In the genomic region with DNA sequence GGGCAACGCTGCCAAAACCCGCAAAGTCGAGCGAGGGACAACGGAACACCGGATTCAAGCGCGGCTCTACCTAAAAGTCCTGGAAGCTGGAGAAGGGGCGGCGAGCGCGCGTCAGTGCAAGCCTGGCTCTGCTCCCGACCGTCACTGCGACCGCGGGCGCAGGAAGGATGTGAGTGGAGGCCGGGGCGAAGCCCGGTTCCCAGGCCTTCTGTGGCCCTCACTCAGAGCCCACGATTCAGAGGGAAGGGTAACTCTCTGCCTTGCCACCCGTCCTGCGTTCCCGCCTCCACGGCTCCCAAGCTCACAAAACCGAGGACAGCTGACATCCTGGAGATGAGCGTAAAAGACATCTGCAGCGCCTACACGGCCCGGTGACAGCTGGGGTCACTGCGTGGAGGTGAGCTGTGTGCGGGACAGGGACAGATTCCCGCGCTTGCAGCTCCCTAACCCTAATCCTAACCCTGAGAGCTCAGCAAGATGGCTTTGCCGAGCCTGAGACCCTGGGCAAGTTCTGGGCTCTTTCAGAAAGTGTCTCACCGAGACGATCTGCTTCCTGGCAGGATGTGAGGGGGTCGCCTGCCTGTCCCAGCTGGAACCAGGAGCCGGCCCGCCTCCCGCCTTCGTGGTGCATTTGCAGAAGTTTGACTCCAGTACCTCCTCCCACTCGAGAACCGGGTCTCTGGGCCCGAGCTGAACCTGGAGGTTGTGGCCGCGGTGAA, we compare ENCODE assay signal across 8 mouse cellular contexts. TPM values are rescaled to one million over a fixed set of nuclear protein-coding genes. Genes with fewer than 3 reads are reported as not detected.
DNase-seq lines count a peak whose midpoint lies in the region; ATAC-seq and TF ChIP-seq lines count a peak whose summit lies in the region.

No protein-coding gene starts in this region.

- WGBS in embryonic facial prominence, embryonic 14.5 days, result under 1% methylated on average over 39 of the region's 49 CpGs
- WGBS in hindbrain, embryonic 16.5 days, result under 1% methylated on average over 49 of the region's 49 CpGs
- WGBS in stomach, postnatal 0 days, result 1% methylated on average over 49 of the region's 49 CpGs

- H3K9me3 ChIP-seq in ES-Bruce4 (replicated peaks; ENCODE audit: control insufficient read depth, insufficient read depth, low read length, poor library complexity, severe bottlenecking), result no peaks in the 10 kb centered on the region
- no peaks in the 10 kb centered on the region for H3K9me3 ChIP-seq in embryonic facial prominence, embryonic 14.5 days (ENCODE audit: control insufficient read depth, low read length)
- no peaks in the 10 kb centered on the region for H3K9me3 ChIP-seq in hindbrain, embryonic 16.5 days (ENCODE audit: control insufficient read depth, low read length)
- H3K9me3 ChIP-seq in stomach, postnatal 0 days (ENCODE audit: control insufficient read depth, low read length), result no peaks in the 10 kb centered on the region

- no peak for TF ChIP-seq CTCF in ES-Bruce4 (IDR thresholded peaks at IDR 0.05; ENCODE audit: low read depth, low read length)
- no peak for TF ChIP-seq CTCF in stomach, postnatal 0 days (IDR thresholded peaks at IDR 0.05; ENCODE audit: low read depth)

- no peaks in the 10 kb centered on the region for H3K4me1 ChIP-seq in ES-Bruce4 (ENCODE audit: control insufficient read depth, insufficient read depth, low read length)
- 0 out of 2 replicates have a peak, but pooled peaks cover 6% of the 10 kb centered on the region for H3K4me1 ChIP-seq in embryonic facial prominence, embryonic 14.5 days (ENCODE audit: control insufficient read depth, insufficient read depth, low read length)
- peaks cover 17% of the 10 kb centered on the region for H3K4me1 ChIP-seq in hindbrain, embryonic 16.5 days (ENCODE audit: control insufficient read depth, insufficient read depth, low read depth, low read length)
- peaks cover 5% of the 10 kb centered on the region; the same call in 1 of the 2 replicates for H3K4me1 ChIP-seq in stomach, postnatal 0 days (replicated peaks; ENCODE audit: control insufficient read depth, insufficient read depth)

- H3K4me3 ChIP-seq in ES-Bruce4 (ENCODE audit: low read depth, low read length), result peak overlapping the region; percentile 61
- H3K4me3 ChIP-seq in embryonic facial prominence, embryonic 14.5 days (ENCODE audit: low read depth, low read length), result peak overlapping the region; percentile 62
- peak overlapping the region; percentile 61 for H3K4me3 ChIP-seq in hindbrain, embryonic 16.5 days (ENCODE audit: low read length)
- H3K4me3 ChIP-seq in stomach, postnatal 0 days (ENCODE audit: low read depth, low read length), result peak overlapping the region; percentile 54

- peak; percentile 38 to 50 for DNase-seq in cerebellum, adult 18-20 months
- DNase-seq in cerebellum, adult 11-12 months, result no peak
- no peak for DNase-seq in embryonic facial prominence, embryonic 14.5 days (ENCODE audit: low spot score)
- DNase-seq in lung, postnatal 10 days, result peak; percentile 62
- DNase-seq in stomach, postnatal 0 days (ENCODE audit: low spot score), result no peak
- no peak for DNase-seq in spleen, postnatal 36 days (ENCODE audit: low spot score in 2 of 2)

- no peak for TF ChIP-seq POLR2A in ES-Bruce4 (IDR thresholded peaks at IDR 0.05; ENCODE audit: insufficient read depth, low read length)

- peak; percentile 69 for ATAC-seq in embryonic facial prominence, embryonic 14.5 days (ENCODE audit: low read depth)
- peak; percentile 43 for ATAC-seq in hindbrain, embryonic 16.5 days
- peak; percentile 43; the same call in 1 of the 2 replicates for ATAC-seq in stomach, postnatal 0 days (ENCODE audit: low FRiP score, low TSS enrichment)

- H3K27me3 ChIP-seq in ES-Bruce4 (ENCODE audit: control insufficient read depth, insufficient read depth, low read length, poor library complexity, severe bottlenecking), result peaks cover 7% of the 10 kb centered on the region; the same call in 1 of the 2 replicates
- H3K27me3 ChIP-seq in embryonic facial prominence, embryonic 14.5 days (replicated peaks; ENCODE audit: control insufficient read depth, insufficient read depth, low read length), result peaks cover 16% of the 10 kb centered on the region
- H3K27me3 ChIP-seq in hindbrain, embryonic 16.5 days (replicated peaks; ENCODE audit: control insufficient read depth, insufficient read depth, low read length), result 0 out of 2 replicates have a peak, but pooled peaks cover 2% of the 10 kb centered on the region
- no peaks in the 10 kb centered on the region for H3K27me3 ChIP-seq in stomach, postnatal 0 days (ENCODE audit: control insufficient read depth, insufficient read depth, low read length)

- peak overlapping the region; percentile 98 for H3K4me2 ChIP-seq in embryonic facial prominence, embryonic 14.5 days (ENCODE audit: low read depth, low read length)
- peak overlapping the region; percentile 96 for H3K4me2 ChIP-seq in hindbrain, embryonic 16.5 days (ENCODE audit: low read length)
- peak overlapping the region; percentile 92 for H3K4me2 ChIP-seq in stomach, postnatal 0 days (replicated peaks; ENCODE audit: low read depth)

- TF ChIP-seq EP300 in ES-Bruce4 (IDR thresholded peaks at IDR 0.05; ENCODE audit: insufficient read depth, low read depth, low read length), result no peak
- TF ChIP-seq EP300 in stomach, postnatal 0 days (optimal IDR thresholded peaks at IDR 0.05), result no peak

- H3K27ac ChIP-seq in ES-Bruce4 (ENCODE audit: insufficient read depth, low read length), result no peak overlapping the region
- H3K27ac ChIP-seq in embryonic facial prominence, embryonic 14.5 days (replicated peaks; ENCODE audit: low read depth, low read length), result no peak overlapping the region; the same call in 1 of the 2 replicates
- peak overlapping the region; percentile 84 for H3K27ac ChIP-seq in hindbrain, embryonic 16.5 days (ENCODE audit: low read depth, low read length)
- H3K27ac ChIP-seq in stomach, postnatal 0 days (replicated peaks), result peak overlapping the region; percentile 69

- H3K9ac ChIP-seq in ES-Bruce4 (ENCODE audit: low read depth, poor library complexity, severe bottlenecking), result peak overlapping the region; percentile 17
- H3K9ac ChIP-seq in embryonic facial prominence, embryonic 14.5 days (ENCODE audit: low read depth, low read length), result peak overlapping the region; percentile 65
- peak overlapping the region; percentile 75 for H3K9ac ChIP-seq in hindbrain, embryonic 16.5 days (ENCODE audit: low read depth, low read length)
- H3K9ac ChIP-seq in stomach, postnatal 0 days (ENCODE audit: low read length), result peak overlapping the region; percentile 69

- H3K36me3 ChIP-seq in ES-Bruce4 (ENCODE audit: control insufficient read depth, insufficient read depth, low read length, poor library complexity, severe bottlenecking), result no peaks in the 10 kb centered on the region
- H3K36me3 ChIP-seq in embryonic facial prominence, embryonic 14.5 days (ENCODE audit: control insufficient read depth, insufficient read depth, low read length), result no peaks in the 10 kb centered on the region
- H3K36me3 ChIP-seq in hindbrain, embryonic 16.5 days (ENCODE audit: control insufficient read depth, insufficient read depth, low read length), result no peaks in the 10 kb centered on the region
- H3K36me3 ChIP-seq in stomach, postnatal 0 days (ENCODE audit: control insufficient read depth, insufficient read depth, low read length), result no peaks in the 10 kb centered on the region

RNA-seq across cellular contexts. Expression of gene AW011738, which starts 0.5 kb away (rescaled TPM):
- 0.54 and 0.59 TPM in 2 replicates for polyA plus RNA-seq in ES-Bruce4 (2011; ENCODE audit: insufficient read depth, insufficient read length, low read depth, missing spikeins)
- 0.74 and 0.79 TPM in 2 replicates for polyA plus RNA-seq in embryonic facial prominence, embryonic 14.5 days (2014; fragmentation: Nextera tagmentation; extraction: Ambion mirVana)
- polyA plus RNA-seq in hindbrain, embryonic 16.5 days (2015; fragmentation: Nextera tagmentation; extraction: Ambion mirVana), result 3.7 and 5.3 TPM in 2 replicates
- polyA plus RNA-seq in stomach, postnatal 0 days (2015; fragmentation: Nextera tagmentation; extraction: Ambion mirVana), result 1.2 and 1.6 TPM in 2 replicates

RNA-seq across cellular contexts. Expression of gene Isg15, which starts 3.0 kb away (rescaled TPM):
- 8.4 and 10.7 TPM in 2 replicates for polyA plus RNA-seq in ES-Bruce4 (2011; ENCODE audit: insufficient read depth, insufficient read length, low read depth, missing spikeins)
- 0.67 and 1.2 TPM in 2 replicates for polyA plus RNA-seq in embryonic facial prominence, embryonic 14.5 days (2014; fragmentation: Nextera tagmentation; extraction: Ambion mirVana)
- 1.4 and 1.8 TPM in 2 replicates for polyA plus RNA-seq in hindbrain, embryonic 16.5 days (2015; fragmentation: Nextera tagmentation; extraction: Ambion mirVana)
- polyA plus RNA-seq in stomach, postnatal 0 days (2015; fragmentation: Nextera tagmentation; extraction: Ambion mirVana), result 3.1 and 4.1 TPM in 2 replicates

RNA-seq across cellular contexts. Expression of gene Agrn, which starts 6.3 kb away (rescaled TPM):
- 156 and 159 TPM in 2 replicates for polyA plus RNA-seq in ES-Bruce4 (2011; ENCODE audit: insufficient read depth, insufficient read length, low read depth, missing spikeins)
- 68.4 and 79.1 TPM in 2 replicates for polyA plus RNA-seq in embryonic facial prominence, embryonic 14.5 days (2014; fragmentation: Nextera tagmentation; extraction: Ambion mirVana)
- polyA plus RNA-seq in hindbrain, embryonic 16.5 days (2015; fragmentation: Nextera tagmentation; extraction: Ambion mirVana), result 94.4 and 118 TPM in 2 replicates
- polyA plus RNA-seq in stomach, postnatal 0 days (2015; fragmentation: Nextera tagmentation; extraction: Ambion mirVana), result 17.7 and 21.4 TPM in 2 replicates

RNA-seq across cellular contexts. Expression of gene Perm1, which starts 12.1 kb away (rescaled TPM):
- not detected in 2 replicates for polyA plus RNA-seq in ES-Bruce4 (2011; ENCODE audit: insufficient read depth, insufficient read length, low read depth, missing spikeins)
- polyA plus RNA-seq in embryonic facial prominence, embryonic 14.5 days (2014; fragmentation: Nextera tagmentation; extraction: Ambion mirVana), result 1.5 and 2.2 TPM in 2 replicates
- 2.2 and 2.4 TPM in 2 replicates for polyA plus RNA-seq in hindbrain, embryonic 16.5 days (2015; fragmentation: Nextera tagmentation; extraction: Ambion mirVana)
- 4.0 and 4.6 TPM in 2 replicates for polyA plus RNA-seq in stomach, postnatal 0 days (2015; fragmentation: Nextera tagmentation; extraction: Ambion mirVana)

RNA-seq across cellular contexts. Expression of gene Plekhn1, which starts 31.1 kb away (rescaled TPM):
- 19.1 and 21.2 TPM in 2 replicates for polyA plus RNA-seq in ES-Bruce4 (2011; ENCODE audit: insufficient read depth, insufficient read length, low read depth, missing spikeins)
- 23.9 and 25.8 TPM in 2 replicates for polyA plus RNA-seq in embryonic facial prominence, embryonic 14.5 days (2014; fragmentation: Nextera tagmentation; extraction: Ambion mirVana)
- 26.2 and 29.2 TPM in 2 replicates for polyA plus RNA-seq in hindbrain, embryonic 16.5 days (2015; fragmentation: Nextera tagmentation; extraction: Ambion mirVana)
- 34.0 and 41.9 TPM in 2 replicates for polyA plus RNA-seq in stomach, postnatal 0 days (2015; fragmentation: Nextera tagmentation; extraction: Ambion mirVana)

Comparison
In these comparisons a context has a peak if more than half of its experiments do, and no peak if none do; other contexts are left out.
1. DNase-seq: peak in cerebellum, adult 18-20 months (2 of 2) and lung, postnatal 10 days (single experiment); none in cerebellum, adult 11-12 months (single experiment), embryonic facial prominence, embryonic 14.5 days (single experiment), stomach, postnatal 0 days (single experiment) and spleen, postnatal 36 days (0 of 2).
2. H3K27ac ChIP-seq: peak in hindbrain, embryonic 16.5 days (single experiment) and stomach, postnatal 0 days (single experiment); none in ES-Bruce4 (single experiment) and embryonic facial prominence, embryonic 14.5 days (single experiment).
3. H3K9ac ChIP-seq: peak in every context shown above with its lines; median percentile 75 in hindbrain, embryonic 16.5 days; 69 in stomach, postnatal 0 days; 65 in embryonic facial prominence, embryonic 14.5 days; 17 in ES-Bruce4.
4. Peak in every context shown above with its lines, with median percentiles within 50 percentile points of each other: H3K4me3 ChIP-seq, ATAC-seq and H3K4me2 ChIP-seq.